Mouse (Mus musculus) layer of hippocampus, adult 2 months (tissue): ENCODE data around the gene Ubtd1. TPM values are rescaled to one million over a fixed set of nuclear protein-coding genes. Genes with fewer than 3 reads are reported as not detected.
"Not testable (repeated sequence)": the region's sequence is repeated elsewhere in the genome, so short reads cannot be mapped to it uniquely, and the experiment has no call there.

Experiments
- DNase-seq, 2 experiments: peaks; one replicate each; pipeline ENCODE4 v3.0.0; 2022; ENCODE audit warnings: low spot score in 2 of 2
- H3K27ac ChIP-seq: fragments of 200-600 bp; 2 replicates; pipeline ENCODE4 v1.8.1; 2022
- H3K4me3 ChIP-seq: fragments of 200-600 bp; 2 replicates; pipeline ENCODE4 v1.8.1; 2022; ENCODE audit warnings: mild to moderate bottlenecking
- CTCF ChIP-seq: fragments of 200-600 bp; conservative IDR thresholded peaks from 2 replicates; pipeline ENCODE4 v1.8.1; 2022; ENCODE audit warnings: antibody characterized with exemption, mild to moderate bottlenecking, moderate library complexity
- total RNA-seq, 2 experiments: library from RNA; stranded (reverse); gene quantifications; 2 replicates each; pipeline ENCODE4 v1.2.3; 2021

The Ubtd1 gene
- total RNA-seq, 2 experiments from 2014 or later = 14.0 to 14.6 TPM

- no peak for TF ChIP-seq CTCF
- DNase-seq = no peak
- Histone ChIP-seq H3K27ac (no peak overlapping the region), H3K4me3 (no peak overlapping the region; the same call in 1 of the 2 replicates)
Observed at GRCm38 (mm10) chr19:42068441-42069240, 87.1 kb downstream of the Ubtd1 start.

DNA sequence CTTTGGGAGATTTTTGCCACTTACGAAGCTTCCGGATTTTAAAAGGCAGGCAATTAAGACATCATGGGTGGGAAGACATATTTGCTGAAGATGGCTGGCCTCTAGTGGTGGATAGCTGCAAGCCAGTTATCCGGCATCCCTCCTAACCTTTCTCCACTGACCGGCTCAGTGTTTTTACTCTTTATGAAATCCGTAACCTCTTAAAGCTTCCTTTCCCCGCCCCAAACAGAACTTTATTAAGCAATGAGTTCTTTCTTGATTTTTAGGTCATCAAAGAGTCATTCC lies 87.6 kb downstream of the Ubtd1 start:
- TF ChIP-seq CTCF = peak; percentile 87
- H3K27ac ChIP-seq = no peak overlapping the region
- no peak overlapping the region; the same call in 1 of the 2 replicates for H3K4me3 ChIP-seq
- DNase-seq = no peak

GRCm38 (mm10) chr19:42071221-42071620 lies 89.7 kb downstream of the Ubtd1 start:
- TF ChIP-seq CTCF = peak; percentile 68
- H3K4me3 ChIP-seq = no peak overlapping the region
- peak in 1 of 2 experiments; percentile 31 for DNase-seq
- H3K27ac ChIP-seq = no peak overlapping the region

- Histone ChIP-seq H3K4me3 (no peak overlapping the region), H3K27ac (no peak overlapping the region)
- no peak for DNase-seq
- no peak for TF ChIP-seq CTCF
Observed at GRCm38 (mm10) chr19:42071886-42072608, 90.5 kb downstream of the Ubtd1 start.

GRCm38 (mm10) chr19:42072802-42073201 lies 91.2 kb downstream of the Ubtd1 start:
- no peak for DNase-seq
- no peak overlapping the region for H3K27ac ChIP-seq
- H3K4me3 ChIP-seq = no peak overlapping the region
- 0 out of 2 replicates have a peak, but pooled peaks have one; percentile 12 for TF ChIP-seq CTCF

DNA sequence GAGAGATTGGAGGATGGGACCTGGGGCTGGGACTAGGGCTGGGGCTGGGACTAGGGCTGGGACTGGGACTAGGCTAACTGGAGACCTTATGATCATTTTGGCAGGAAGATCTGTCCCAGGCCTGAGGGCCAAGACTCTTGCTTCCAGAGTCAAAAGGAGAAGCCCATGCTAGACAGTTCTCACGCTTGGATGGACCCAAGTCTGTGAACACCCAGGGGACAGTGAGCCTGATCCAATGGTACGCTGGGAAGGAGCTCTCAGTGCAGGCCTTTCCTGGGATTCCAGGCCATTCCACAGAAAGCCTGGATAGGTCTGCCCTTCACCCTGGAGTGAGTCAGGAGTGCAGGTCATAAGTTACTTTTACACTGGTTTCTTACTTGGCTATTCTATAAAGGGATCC lies 93.5 kb downstream of the Ubtd1 start:
- H3K4me3 ChIP-seq = no peak overlapping the region
- TF ChIP-seq CTCF = no peak
- DNase-seq = no peak
- no peak overlapping the region for H3K27ac ChIP-seq

DNA sequence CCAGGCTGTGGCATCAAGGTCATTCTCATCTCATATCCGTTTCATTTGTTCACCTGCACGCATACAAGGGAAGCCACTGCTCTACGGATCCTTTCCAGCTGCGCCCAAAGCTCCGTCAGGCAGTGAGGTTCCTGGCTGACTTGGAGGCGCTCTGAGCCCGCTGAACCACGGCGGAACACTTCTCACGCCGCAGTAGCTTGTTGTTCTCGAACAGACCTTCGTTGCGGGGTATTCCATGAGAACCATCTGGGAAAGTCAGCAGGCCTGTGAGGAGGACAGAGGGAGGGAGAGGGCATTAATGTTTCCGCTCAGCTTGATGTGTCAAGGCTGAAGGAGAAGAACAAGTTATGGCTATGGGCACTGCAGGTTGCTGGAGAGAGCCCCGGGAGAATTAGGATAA lies 94.4 kb downstream of the Ubtd1 start:
- H3K4me3 ChIP-seq = no peak overlapping the region
- no peak overlapping the region for H3K27ac ChIP-seq
- TF ChIP-seq CTCF = no peak

DNA sequence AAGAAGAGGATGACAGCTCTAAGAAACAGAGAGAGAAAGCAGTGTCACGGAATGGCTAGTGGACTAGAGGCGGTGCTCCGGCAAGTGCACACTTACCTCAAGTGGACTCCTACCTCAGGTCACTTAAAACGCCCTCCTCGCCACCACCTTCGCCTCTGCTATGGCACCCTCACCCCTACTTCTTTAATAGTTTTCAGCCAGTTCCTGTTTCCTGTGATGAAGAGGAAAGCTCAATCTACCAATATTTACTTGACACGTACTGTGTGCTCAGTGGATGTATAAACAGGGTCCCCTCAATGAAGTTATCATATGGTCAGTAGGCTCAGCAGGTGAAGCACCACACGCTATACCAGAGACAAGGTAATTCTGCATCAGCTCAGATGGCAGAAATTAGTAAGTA lies 97.0 kb downstream of the Ubtd1 start:
- no peak for TF ChIP-seq CTCF
- Histone ChIP-seq H3K27ac (no peak overlapping the region), H3K4me3 (no peak overlapping the region)
- no peak for DNase-seq

More for the DNA sequence above, 94.4 kb downstream of the Ubtd1 start:
- DNase-seq = no peak

DNA sequence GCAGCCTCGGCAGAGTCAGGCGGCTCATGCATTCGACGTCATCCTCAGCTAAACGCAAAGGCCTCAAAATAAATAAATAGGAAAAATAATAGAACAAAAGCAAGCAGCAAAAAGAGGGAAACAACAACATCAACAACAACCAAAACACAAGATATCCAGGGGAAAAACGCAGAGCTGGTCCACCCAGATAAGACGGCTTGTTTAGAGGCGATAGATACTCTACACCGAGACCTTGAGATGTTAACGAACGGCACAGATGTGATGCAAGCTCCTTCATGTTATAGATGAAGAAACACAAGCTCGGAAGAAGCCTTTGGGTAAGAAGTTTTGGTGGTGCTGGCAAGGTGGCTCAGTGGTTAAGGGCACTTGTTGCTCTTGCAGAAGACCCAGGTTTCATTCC lies 97.4 kb downstream of the Ubtd1 start:
- no peak for DNase-seq
- H3K4me3 ChIP-seq = no peak overlapping the region
- H3K27ac ChIP-seq = no peak overlapping the region
- no peak for TF ChIP-seq CTCF

- Histone ChIP-seq H3K4me3 (no peak overlapping the region), H3K27ac (no peak overlapping the region)
- TF ChIP-seq CTCF = no peak
- DNase-seq = no peak
Observed at GRCm38 (mm10) chr19:42079950-42080349, 98.4 kb downstream of the Ubtd1 start.

DNA sequence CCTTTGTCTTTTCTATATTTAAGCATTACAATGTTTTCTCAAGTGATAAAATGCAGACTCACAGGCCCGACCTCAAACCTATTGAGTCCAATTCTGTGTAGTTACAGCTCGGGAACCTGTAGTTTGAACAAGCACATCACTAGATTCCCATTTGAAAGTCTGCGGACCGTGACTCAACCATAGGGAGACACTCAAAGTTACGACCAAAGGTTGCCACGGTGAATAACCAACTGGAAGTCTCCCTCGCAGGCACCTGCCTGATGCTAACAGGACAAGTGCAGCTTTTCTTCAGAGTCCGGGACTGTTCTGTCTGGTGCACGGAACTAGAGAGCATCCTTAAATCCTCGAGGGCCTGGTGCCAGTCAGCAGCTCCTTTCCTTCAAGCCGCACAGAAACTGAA lies 98.9 kb downstream of the Ubtd1 start:
- no peak overlapping the region for H3K4me3 ChIP-seq
- H3K27ac ChIP-seq = no peak overlapping the region
- DNase-seq = no peak
- TF ChIP-seq CTCF = no peak

GRCm38 (mm10) chr19:42081613-42082012 lies 100.0 kb downstream of the Ubtd1 start:
- not testable (repeated sequence) for DNase-seq, H3K27ac ChIP-seq, H3K4me3 ChIP-seq

Other genes with a start within 250 kb of the Ubtd1 start
- gene Slit1, start 238.1 kb upstream of the Ubtd1 start, total RNA-seq = 100 to 1,000 TPM; 232 to 244 TPM
- 1 to 10 TPM; 2.2 to 2.5 TPM for gene Arhgap19, start 179.7 kb upstream of the Ubtd1 start, total RNA-seq
- 10 to 100 TPM; 22.0 to 27.1 TPM for gene Frat1, start 151.8 kb upstream of the Ubtd1 start, total RNA-seq
- gene Frat2, start 133.6 kb upstream of the Ubtd1 start, total RNA-seq = 10 to 100 TPM; 10.7 to 11.7 TPM
- 10 to 100 TPM; 33.4 to 34.2 TPM for gene Rrp12, start 85.6 kb upstream of the Ubtd1 start, total RNA-seq
- gene Pgam1, start 69.8 kb upstream of the Ubtd1 start, total RNA-seq = 100 to 1,000 TPM; 502 to 540 TPM
- gene Exosc1, start 48.3 kb upstream of the Ubtd1 start, total RNA-seq = 10 to 100 TPM; 27.6 to 35.4 TPM
- gene Zdhhc16, start 48.3 kb upstream of the Ubtd1 start, total RNA-seq = 10 to 100 TPM; 45.2 to 47.3 TPM
- 10 to 100 TPM; 30.9 to 39.2 TPM for gene Mms19, start 606 bp upstream of the Ubtd1 start, total RNA-seq
- gene Ankrd2, start 54.2 kb downstream of the Ubtd1 start, total RNA-seq = not detected
- 1 to 10 TPM; 7.4 to 8.6 TPM for gene Hoga1, start 63.8 kb downstream of the Ubtd1 start, total RNA-seq
- gene 4933411K16Rik, start 70.5 kb downstream of the Ubtd1 start, total RNA-seq = 1 to 10 TPM; 1.6 to 1.9 TPM
- gene Morn4, start 104.6 kb downstream of the Ubtd1 start, total RNA-seq = 10 to 100 TPM; 65.6 to 67.0 TPM
- gene Pi4k2a, start 108.7 kb downstream of the Ubtd1 start, total RNA-seq = 10 to 100 TPM; 62.5 to 68.2 TPM
- gene Avpi1, start 147.3 kb downstream of the Ubtd1 start, total RNA-seq = 10 to 100 TPM; 18.0 to 20.7 TPM
- gene Marveld1, start 165.6 kb downstream of the Ubtd1 start, total RNA-seq = 1 to 10 TPM; 7.0 to 8.3 TPM
- gene Zfyve27, start 182.2 kb downstream of the Ubtd1 start, total RNA-seq = 100 to 1,000 TPM in 1 of 2 experiments, 10 to 100 TPM in 1; 91.7 to 101 TPM
- under 1 TPM; 0.25 to 0.26 TPM for gene Sfrp5, start 220.5 kb downstream of the Ubtd1 start, total RNA-seq